Mouse (Mus musculus) olfactory bulb, adult 2 months (tissue): ENCODE results near the gene Rab11fip3. TPM values are rescaled to one million over a fixed set of nuclear protein-coding genes. Genes with fewer than 3 reads are reported as not detected.
A peak's percentile ranks its signal among the peaks of the same experiment; 100 is the strongest.

Source experiments
- H3K27ac ChIP-seq: fragments of 200-500 bp; 2 replicates; pipeline ENCODE4 v1.5.1; 2012; ENCODE audit warnings: low read depth, low read length; ENCODE audit not compliant: insufficient read depth
- H3K4me1 ChIP-seq: fragments of 200-500 bp; 2 replicates; pipeline ENCODE4 v1.6.1; 2012; ENCODE audit warnings: low read length; ENCODE audit not compliant: control insufficient read depth, insufficient read depth
- H3K4me3 ChIP-seq: fragments of 200-500 bp; 2 replicates; pipeline ENCODE4 v1.5.1; 2012; ENCODE audit warnings: mild to moderate bottlenecking, low read depth, low read length, moderate library complexity; ENCODE audit not compliant: insufficient read depth
- CTCF ChIP-seq: fragments of 200-500 bp; IDR thresholded peaks from 2 replicates; pipeline ENCODE4 v1.5.1; 2012; ENCODE audit warnings: low read depth, mild to moderate bottlenecking, low read length, moderate library complexity; ENCODE audit not compliant: insufficient read depth
- POLR2A ChIP-seq: fragments of 200-500 bp; IDR thresholded peaks from 2 replicates; pipeline ENCODE4 v1.6.1; 2012; ENCODE audit warnings: mild to moderate bottlenecking, low read depth, low read length, moderate library complexity; ENCODE audit not compliant: insufficient read depth
- whole genome bisulfite sequencing: fragments of 180-500 bp; shearing (Covaris S2); methylation state at CpG from one replicate; pipeline ENCODE4 v1.1.7; 2018; 5-methylcytosine and 5-hydroxymethylcytosine counted together
- polyA plus RNA-seq: library from polyadenylated mRNA; stranded (reverse); fragments of >200 nt; gene quantifications from 2 replicates; pipeline ENCODE4 v1.2.4, GENCODE M21; 2012; ENCODE audit warnings: low replicate concordance; ENCODE audit not compliant: missing spikeins, insufficient read depth, insufficient read length

Rab11fip3 gene
- polyA plus RNA-seq, 1 experiment, result not detected

DNA sequence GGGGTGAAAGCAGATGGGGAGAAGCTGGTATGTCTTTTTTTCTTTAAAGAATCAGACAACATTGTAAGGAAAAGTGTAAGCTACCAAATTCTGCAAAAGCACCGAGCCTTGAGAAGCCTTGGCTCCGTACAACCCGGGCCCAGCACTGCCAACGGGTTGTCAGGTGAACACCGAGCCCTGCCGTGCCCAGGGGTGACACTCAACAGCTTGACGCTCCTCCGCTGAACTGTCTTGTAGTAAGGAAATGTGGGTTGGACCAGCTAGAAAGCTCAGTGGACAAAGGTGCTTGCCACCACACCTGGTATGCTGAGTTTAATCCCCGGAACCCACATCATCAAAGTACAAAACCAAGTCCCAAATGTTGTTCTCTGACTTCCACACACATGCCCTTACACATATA lies 44.7 kb downstream of the Rab11fip3 start:
- H3K4me1 ChIP-seq, result peaks cover 16% of the 10 kb centered on the region
- WGBS, result 95% methylated on average over 9 of the region's 9 CpGs

DNA sequence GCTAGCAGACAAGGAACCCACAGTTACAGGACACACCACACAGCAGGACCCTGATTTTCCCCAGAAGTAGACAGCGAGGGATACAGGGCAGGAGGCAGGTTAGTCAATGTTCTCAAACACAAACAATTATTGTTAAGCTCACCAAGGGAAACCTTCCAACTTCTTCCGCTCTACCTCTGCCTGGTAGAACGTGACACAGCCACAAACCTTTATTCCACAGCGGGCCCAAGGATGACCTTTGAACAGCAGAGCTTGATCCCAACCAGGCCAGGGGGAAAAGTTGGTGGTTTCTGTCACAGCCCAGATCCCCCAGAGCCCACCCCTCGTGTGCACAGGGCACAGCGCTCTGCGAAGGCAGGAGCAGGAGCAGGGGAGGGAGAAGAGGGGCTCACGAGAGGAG lies 45.4 kb downstream of the Rab11fip3 start:
- Histone ChIP-seq H3K27ac (no peak overlapping the region), H3K4me1 (peaks cover 12% of the 10 kb centered on the region), H3K4me3 (no peak overlapping the region)
- WGBS, result 87% methylated on average over 8 of the region's 8 CpGs
- TF ChIP-seq POLR2A, result no peak
- TF ChIP-seq CTCF, result no peak

More for the DNA sequence above, 44.7 kb downstream of the Rab11fip3 start:
- Histone ChIP-seq H3K4me3 (no peak overlapping the region), H3K27ac (no peak overlapping the region)
- TF ChIP-seq POLR2A, result no peak
- TF ChIP-seq CTCF, result no peak

DNA sequence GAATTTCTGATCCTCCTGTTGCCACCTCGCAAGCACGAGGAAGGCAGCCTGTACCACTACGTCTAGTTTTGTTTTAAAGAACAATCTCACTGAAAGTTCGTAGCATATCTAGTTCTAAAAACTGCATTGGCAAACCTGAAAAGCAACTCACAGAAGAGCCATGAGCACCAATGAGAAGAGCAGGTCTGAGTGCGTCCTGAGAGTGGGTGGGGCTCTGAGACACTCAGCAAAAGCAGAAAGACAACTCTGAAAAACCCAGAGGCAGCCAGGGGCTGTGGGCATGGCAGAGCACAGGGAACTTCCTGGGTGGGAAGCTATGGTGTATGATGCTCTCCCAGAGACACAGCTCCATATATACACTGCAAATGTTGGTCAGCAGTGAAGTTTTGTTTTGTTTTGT lies 46.2 kb downstream of the Rab11fip3 start:
- Histone ChIP-seq H3K27ac (no peak overlapping the region), H3K4me3 (no peak overlapping the region), H3K4me1 (peaks cover 18% of the 10 kb centered on the region)
- 91% methylated on average over 5 of the region's 5 CpGs for WGBS
- TF ChIP-seq POLR2A (no peak), CTCF (no peak)

DNA sequence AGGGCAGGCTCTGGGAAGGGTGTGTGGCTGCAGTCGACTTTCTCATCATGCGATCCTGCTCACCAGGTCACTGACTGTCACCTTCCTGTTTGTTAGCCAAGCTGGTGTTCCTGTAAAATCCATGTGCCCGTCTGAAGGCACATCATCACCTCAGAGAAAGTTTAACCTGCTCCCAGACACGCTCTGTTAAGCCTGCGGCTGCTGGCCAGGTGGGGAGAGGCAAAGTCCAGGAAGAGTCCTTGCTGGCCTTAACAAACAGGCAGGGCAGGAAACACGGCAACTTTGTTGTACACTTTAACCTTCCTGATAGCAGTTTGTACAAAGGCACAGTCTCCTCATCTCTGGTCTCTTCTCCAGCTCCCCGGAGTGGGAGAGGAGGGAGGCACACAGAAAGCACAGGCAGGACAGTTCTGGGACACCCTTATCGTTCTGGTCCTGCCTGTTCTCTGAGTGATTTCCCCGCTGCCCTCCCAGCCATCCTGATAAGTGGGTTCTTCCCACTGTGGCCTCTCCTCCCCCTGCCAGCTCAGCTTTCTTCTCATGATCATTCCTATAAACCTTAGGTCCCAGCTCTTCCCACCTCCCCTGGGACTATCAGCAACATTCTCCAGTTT lies 47.5 kb downstream of the Rab11fip3 start:
- H3K27ac ChIP-seq, result no peak overlapping the region
- no peak overlapping the region for H3K4me3 ChIP-seq
- peaks cover 19% of the 10 kb centered on the region for H3K4me1 ChIP-seq
- WGBS, result 79% methylated on average over 9 of the region's 9 CpGs
- TF ChIP-seq CTCF, result no peak
- TF ChIP-seq POLR2A, result no peak

DNA sequence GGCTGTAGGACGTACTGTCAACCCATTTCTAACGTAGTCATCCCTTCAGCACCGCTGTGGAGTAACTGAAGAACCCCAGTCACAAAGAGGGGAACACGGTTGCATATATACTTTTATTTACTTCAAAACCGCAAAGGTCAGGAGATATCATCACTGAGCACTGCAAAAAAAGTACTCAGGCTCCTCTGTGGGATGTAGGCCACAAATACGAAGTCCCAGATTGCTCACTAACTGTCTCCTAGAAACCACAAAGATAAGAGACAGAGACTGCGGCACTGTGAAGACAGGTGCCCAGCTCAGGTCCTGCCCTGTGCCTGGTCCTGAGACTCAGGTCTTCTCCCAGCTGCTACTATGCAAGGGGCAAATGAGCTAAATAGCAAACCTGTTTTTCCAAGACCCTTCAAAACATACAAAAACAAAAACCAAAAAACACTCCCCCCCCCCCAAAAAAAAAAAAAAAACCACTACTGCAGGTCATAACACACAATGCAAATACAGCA lies 48.5 kb downstream of the Rab11fip3 start:
- TF ChIP-seq POLR2A (no peak), CTCF (no peak)
- no peak overlapping the region for H3K4me3 ChIP-seq
- no peak overlapping the region for H3K27ac ChIP-seq
- peaks cover 20% of the 10 kb centered on the region for H3K4me1 ChIP-seq
- WGBS, result 88% methylated on average over 7 of the region's 7 CpGs

DNA sequence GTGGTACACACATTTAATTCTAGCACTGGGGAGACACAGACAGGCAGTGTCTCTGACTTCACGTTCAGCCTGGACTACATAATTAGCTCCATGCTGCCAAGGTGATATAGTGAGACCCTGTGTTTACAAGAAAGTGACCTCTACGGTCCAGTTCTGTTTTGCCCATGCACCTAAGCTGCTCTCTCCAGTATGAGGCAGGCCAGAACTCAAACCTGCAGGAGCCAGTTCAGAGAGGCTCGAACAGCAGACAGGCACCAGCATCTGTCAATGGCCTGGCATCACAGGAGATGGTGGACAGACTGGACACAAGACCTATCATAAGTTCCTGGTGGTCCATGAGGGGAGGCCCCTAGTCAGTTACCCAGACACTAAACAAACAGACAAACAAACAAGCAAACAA lies 51.0 kb downstream of the Rab11fip3 start:
- peak overlapping the region; percentile 69 for H3K27ac ChIP-seq
- TF ChIP-seq CTCF, result no peak
- TF ChIP-seq POLR2A, result no peak
- H3K4me1 ChIP-seq, result peaks cover 23% of the 10 kb centered on the region
- WGBS, result 54% methylated on average over 3 of the region's 3 CpGs
- H3K4me3 ChIP-seq, result no peak overlapping the region

DNA sequence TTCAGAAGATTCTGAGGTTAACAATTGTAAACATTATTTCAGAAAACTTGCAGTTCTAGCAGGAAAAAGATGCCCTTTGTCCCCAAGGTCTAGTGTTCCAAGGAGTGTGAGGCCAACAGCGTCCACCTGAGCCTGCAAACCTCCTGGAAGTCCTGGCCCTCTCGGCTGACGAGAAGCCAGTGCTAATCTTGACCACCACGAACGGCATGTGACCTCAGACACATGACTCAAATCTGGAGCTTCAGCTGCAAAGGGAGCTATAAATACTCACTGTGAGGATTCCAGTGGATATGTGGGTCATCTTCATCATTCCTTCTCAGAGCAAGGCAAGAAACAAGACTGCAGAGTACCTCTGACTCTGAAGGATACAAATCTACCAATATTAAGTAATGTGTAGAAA lies 51.4 kb downstream of the Rab11fip3 start:
- Histone ChIP-seq H3K4me3 (no peak overlapping the region), H3K27ac (peak overlapping the region; percentile 69; the same call in 1 of the 2 replicates), H3K4me1 (peaks cover 23% of the 10 kb centered on the region)
- TF ChIP-seq CTCF, result no peak
- TF ChIP-seq POLR2A, result no peak
- WGBS, result 47% methylated on average over 5 of the region's 5 CpGs

DNA sequence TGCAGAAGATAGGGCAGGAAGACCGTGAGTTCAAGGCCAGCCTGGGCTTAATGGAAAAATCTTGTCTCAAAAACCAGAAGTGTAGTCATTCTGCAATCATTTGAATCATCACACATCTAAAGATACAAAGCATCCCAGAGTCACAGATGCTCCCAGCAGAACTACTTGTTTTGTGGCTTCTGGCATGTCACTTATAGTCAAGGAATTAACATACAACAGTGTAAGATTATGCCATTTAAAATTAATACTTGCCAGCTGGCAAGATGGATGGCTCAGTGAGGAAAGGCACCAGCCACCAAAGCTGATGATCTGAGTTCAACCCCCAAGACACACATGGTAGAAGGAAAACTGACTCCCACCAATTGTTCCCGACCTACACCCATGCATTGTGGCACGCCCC lies 52.3 kb downstream of the Rab11fip3 start:
- WGBS, result 61% methylated on average over 3 of the region's 3 CpGs
- TF ChIP-seq POLR2A (no peak), CTCF (no peak)
- H3K4me3 ChIP-seq, result no peak overlapping the region
- peaks cover 21% of the 10 kb centered on the region for H3K4me1 ChIP-seq
- no peak overlapping the region for H3K27ac ChIP-seq

DNA sequence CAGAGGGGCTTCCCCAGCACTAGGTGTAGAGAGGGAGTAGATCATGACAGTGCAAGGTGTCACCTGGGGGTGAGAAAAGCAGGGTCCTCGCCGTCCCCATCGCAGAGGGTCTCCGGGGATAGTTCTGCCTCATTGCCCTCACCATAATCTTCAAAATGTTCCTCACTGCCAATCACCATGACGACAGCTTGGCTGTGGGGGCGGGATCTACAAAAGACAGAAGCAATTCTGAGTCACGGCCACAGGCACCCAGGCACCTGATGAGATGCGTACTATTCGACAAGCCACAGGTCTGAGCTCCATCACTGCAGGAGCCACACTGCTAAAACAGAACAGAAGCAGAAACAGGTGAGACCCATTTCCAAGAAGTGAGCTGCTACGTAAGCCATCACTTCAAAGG lies 55.6 kb downstream of the Rab11fip3 start:
- Histone ChIP-seq H3K27ac (no peak overlapping the region), H3K4me3 (no peak overlapping the region), H3K4me1 (peaks cover 15% of the 10 kb centered on the region)
- TF ChIP-seq POLR2A, result no peak
- no peak for TF ChIP-seq CTCF
- WGBS, result 73% methylated on average over 10 of the region's 10 CpGs

DNA sequence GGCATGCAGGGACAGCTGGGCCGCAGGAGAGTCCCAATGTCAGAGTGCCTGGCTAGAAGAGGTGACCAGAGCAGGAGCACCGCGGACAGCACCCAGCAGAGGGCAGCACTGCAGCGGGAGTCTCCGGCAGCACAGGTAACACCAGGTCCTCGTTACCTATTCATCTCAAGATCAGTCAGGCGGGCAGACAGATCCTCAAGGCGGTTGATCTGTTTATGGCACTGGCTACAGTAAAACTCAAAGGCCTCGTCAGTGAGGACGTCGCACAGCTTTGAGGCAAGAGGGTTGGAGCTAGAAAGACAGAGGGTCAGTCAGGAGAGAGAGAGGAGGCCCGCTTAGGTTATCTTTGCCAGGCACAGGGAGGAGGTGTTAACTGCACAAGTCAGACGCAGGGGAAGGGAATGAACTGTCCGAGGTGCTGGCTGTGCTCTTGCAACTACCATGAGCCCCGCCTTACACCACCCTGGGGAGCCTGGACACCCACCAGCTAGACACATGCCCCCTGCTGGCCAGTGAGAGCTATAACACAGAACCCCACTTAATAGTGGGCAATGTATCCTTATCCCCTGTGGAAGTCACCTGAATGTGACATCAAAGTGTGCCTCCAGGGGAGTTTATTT lies 57.4 kb downstream of the Rab11fip3 start:
- Histone ChIP-seq H3K4me1 (peaks cover 10% of the 10 kb centered on the region), H3K27ac (no peak overlapping the region), H3K4me3 (no peak overlapping the region)
- WGBS, result 20% methylated on average over 15 of the region's 15 CpGs
- TF ChIP-seq POLR2A (no peak), CTCF (peak; percentile 68)
